Mouse (Mus musculus): ENCODE measurements around the gene Cobll1. TPM values are rescaled to one million over a fixed set of nuclear protein-coding genes. Genes with fewer than 3 reads are reported as not detected.

Cobll1 gene
- total RNA-seq, 4 experiments from 2014 or later = 62.1 to 74.3 (median 67.0) TPM

DNA sequence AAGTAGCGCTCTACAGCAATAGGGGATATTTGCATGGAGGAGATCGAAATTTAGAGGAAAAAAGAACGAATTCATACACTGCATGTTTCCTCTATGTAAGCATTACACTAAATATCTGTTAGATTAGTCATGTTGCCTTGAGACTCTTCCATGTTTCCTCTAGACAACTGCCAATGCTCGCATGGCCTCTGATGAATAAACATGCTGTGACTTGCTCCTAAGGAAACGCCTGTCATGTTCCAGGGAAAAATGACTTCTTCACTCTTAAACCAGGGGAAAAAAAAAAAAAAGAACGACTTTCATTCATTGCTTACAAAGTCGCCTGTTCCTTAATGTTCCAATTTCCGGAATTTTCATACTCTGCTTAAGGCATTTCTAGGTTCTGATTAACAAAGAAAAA is 2.1 kb downstream of the Cobll1 start:
- no peak for DNase-seq (ENCODE audit: low spot score)

DNA sequence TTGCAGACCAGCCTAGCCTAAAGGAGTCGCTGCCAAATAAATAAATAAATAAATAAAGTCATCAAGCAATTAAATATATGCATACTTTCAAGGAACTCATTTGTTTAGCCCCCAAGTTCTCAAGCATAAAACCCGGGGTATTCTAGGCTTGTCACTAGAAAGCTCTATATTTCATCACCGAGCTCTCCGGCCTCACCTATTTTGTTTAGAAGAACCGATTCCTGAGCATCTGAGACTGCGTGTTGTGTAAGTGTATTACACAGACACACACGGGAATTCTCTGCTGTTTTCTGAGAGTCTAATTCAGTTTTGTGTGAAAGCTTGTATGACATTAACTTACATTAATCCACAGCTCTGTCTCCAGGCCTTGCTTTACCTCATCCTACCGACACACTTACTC is 2.6 kb downstream of the Cobll1 start:
- no peak for DNase-seq (ENCODE audit: low spot score)

DNA sequence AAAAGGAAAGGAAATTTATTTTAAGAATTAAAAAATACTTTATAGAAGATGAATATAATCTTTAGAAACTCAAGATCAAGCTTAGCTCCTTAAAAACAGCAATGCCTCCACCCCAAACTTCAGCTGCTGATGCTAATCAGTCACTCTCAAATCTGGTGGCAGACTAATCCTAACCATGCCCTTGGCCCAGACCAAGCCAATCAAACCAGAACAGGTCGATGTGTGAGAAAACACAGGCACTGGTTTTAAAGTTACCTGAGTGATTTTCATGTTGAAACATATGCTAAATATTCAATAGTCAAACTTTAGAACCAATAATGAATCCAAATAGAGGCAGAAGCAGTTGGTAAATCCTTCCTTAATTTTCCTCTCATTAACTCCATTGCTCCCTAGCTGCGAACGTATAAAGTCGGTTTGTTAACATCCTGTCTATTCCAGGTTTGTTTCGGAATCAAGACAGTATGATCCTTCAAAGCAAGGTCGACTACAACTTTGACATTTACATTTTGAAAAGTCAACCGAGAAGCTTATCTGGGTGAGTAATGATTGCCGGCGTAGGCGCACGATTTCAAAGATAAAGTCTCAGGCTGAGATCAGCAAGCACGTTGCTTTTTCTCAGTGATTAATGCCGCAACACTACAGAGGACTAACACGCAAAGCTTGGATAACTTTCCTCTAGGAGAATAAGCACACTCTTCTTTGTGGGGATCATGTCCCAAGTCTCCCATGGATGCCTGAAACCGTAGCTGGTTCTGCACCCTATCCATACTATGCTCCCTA is 6.3 kb downstream of the Cobll1 start:
- DNase-seq (ENCODE audit: low spot score) = no peak

DNA sequence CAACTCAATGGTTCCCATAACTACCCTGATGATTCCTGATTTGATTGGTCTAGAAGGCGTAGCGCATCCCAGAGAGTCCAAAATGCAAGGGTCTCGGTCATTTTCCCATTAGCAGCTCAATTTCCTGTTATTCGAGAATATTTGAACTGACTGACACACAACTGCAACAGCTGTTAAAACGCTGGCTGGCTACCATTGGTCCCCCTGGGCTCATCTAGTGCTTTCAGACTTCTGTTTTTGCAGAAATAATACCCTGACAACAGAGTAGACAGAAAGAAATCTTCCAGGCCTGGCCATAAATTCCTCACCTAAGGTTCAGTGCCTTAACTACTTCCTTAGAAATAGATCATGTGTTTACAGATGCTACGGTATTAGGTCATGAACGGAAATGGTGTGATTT is 10.8 kb downstream of the Cobll1 start:
- DNase-seq (ENCODE audit: low spot score) = no peak

DNA sequence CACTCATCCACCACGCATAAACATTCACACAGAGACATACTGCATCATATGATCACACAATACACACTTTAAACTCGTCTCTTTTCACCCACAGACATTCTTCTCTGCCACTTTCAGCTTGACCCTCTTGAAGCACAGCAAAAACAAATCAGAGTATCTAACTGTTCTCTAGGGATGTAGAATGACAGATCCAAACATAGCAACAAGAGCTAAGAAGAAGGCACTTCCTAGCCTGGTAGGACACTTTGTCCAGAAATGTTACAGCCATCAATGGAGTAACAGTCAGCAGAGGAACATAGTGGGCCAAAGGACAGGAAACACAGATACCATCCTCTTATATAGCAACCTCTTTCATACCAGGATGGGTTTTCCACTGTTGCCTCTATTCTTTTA is 11.3 kb downstream of the Cobll1 start:
- no peak for DNase-seq (ENCODE audit: low spot score)

DNA sequence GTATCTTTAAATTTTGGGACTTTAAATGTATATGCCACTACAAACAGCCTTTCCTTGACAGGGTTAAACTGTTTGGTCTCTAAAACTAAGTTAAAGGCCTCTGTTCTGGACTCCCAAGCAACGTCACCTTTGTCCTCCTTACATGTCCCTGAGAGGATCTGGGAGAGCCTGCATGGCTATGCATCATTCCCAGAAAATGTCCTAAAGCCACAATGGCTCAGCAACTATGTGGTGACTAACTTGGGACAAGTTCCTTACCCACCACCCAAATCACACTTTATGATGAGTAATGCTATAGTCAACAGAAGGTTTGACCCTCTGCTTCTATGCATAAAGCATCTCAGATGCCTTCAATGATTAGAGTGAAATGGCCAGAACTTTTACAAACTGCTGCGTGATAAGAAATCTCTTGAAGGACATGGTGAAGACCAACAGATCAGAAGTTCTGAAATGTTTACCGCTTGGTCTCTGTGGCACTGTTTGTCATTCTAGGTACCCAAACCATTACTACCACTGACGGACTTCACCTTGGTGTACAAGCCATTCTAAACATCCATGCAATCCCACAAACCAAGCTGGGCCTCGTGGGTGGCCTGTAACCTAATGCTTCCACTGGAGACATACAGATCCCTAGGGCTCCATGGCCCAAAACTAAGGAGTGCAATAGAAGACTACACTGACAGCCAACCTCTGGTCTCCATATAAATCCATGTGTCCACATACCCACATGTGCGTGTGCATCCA is 11.9 kb downstream of the Cobll1 start:
- no peak for DNase-seq (ENCODE audit: low spot score)

DNA sequence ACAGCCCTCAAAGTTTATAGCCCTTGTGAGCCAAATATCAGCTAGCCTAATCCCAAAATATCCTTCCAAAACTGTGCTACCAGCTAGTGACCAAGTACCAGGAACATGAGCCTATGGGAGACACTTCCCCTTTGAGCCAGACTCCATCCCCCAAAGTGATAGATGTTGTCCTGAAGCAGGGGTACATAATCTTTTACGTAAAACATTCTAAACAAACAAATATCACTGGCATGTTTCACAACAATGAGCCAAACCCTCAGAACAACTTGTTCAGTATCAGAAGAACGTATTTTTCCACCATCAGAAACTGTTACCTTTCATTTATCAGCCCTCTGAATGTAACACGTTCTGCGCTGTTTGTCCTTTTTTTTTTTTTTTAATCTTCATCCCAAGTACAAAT is 12.7 kb downstream of the Cobll1 start:
- no peak for DNase-seq (ENCODE audit: low spot score)

DNA sequence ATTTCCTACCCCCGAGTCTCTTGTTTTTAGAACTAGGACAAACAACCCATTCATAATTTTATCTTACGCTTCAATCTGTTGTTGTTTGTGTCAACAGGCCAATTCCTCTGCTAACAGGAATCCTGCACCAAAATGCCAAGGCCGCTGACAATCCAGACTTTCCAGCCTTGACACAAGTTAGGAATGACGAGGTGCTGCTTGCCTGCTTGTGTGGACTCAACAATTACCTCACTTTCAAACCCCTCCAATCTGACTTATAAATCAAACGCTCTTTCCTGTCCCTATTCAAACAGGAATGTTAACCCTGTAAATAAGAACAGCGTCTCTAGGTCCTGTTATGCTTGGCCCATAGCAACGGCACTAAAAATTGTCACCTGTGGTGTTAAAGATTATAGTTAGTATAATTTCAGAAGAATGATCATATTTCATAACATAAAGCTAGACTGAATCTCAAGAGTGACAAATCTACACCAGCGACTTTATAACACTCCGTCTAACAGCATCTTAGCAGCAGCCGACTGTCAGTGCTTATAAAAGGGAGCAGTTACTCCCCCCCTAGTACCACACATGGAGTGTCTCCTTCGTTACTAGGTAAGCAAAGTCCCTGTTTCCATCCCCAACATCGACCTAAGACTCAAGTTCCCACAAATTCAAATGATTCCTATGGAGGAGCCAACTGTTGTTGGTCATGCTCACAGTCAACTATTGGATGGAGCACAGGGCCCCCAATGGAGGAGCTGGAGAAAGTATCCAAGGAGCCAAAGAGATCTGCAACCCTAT is 15.1 kb downstream of the Cobll1 start:
- no peak for DNase-seq (ENCODE audit: low spot score)

DNA sequence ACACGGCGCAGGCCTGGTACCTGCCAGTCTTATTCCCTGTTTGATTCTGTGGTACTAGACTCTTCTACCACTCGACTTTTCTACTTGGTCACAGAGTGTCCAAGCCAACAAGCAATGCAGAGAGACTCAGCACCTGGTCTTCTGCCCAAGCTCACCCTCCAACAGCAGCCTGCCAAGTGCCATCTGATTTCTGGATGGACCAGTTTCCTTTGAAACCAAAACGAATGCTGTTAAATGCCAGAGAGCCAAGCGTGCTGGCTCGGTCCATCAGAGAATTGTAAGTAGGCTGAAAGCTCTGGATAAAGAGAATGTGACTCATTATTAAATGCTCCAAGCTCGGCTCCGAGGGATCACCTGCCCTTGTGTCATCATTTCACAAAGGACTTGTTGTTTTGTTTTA is 16.2 kb downstream of the Cobll1 start:
- DNase-seq (ENCODE audit: low spot score) = peak; percentile 25

DNA sequence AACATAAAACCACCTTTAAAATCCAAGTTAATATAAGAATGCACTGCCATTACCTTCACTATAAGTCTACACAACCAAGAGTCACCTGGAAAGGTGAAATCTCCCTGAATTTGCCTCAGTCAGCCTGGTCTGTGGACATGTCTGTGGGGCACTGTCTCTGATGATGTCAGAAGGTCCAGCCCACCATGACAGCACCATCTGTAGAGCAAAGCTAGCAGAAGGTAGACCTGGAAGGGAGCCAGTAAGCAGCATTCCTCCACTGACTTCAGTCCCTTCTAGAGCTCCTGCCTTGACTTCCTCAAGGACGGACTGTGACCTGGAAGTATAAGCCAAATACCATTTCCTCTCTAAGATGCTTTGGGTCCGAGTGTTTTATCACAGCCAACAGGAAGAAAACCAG is 17.6 kb downstream of the Cobll1 start:
- DNase-seq (ENCODE audit: low spot score) = no peak

DNA sequence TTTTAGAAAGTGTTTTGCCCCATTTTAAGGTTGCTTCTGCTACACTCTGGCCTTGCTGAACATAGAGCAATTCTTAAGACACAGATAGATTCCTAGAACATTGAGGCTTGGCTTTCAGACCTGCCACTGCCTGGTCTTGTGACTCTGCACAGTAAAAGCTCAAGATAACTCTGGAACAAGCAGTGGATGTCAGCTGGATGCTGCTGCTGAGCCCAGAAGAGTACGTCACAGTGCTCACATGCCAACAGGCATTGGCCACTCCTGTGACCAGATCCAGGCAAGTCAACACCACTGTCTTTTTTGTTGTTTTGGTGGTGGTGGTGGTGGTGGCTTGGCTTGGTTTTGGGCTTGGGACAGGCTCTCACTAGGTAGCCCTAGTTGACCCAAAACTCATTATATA is 18.6 kb downstream of the Cobll1 start:
- peak; percentile 77 for DNase-seq (ENCODE audit: low spot score)

DNA sequence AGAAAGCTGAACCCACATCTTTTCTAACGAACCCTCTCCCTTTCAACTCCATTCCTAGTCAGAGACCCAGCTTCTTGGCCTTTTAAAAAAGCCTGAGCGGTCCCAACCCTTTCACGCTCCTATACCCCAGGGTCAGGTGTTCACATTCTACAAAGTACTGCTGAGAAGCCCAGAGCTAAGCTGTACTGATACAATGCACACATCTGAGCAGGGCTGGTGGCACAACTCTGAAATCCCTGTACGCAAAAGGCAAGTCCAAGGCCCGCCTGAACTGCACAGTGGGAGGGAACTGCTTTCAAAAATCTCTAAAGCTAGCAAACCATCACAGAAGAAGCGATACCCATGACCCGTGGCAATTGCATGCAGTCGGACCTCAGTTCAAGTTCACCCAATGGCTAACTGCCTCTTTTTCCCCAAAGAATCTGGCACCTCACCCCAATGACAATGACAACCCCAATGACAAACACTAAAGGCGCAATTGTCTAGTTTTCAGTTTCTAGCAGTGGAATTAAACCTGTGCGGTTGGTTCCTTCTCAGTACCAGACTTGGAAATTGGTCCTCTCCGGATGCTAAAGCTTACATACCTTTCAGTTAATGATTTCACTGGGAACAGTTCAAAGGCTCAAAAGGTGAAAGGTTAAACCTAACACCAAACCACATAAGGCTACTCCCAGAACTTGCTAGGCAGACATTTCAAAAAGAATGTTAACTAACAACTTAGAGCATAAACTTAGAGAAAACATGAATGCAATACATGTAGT is 19.6 kb downstream of the Cobll1 start:
- no peak for DNase-seq (ENCODE audit: low spot score)

DNA sequence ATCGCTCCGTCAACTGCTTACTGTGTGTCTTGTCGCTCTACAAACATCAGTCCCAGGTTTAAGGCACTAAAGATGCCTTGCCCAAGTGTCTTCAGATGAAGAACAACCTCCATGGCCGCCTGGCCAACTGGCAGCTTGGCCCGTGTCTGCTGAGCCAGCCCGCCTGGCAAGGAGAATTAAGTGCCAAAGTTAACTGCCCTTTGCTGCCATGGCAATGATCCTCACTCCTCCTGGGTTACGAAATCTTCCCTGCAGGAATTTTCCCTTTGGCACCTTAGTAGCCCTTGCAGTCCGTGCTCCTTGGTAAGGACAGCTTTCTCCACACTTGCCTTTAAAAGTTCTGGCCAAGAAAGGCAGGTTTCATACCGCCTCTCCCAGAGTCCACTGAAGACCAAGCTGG is 20.9 kb downstream of the Cobll1 start:
- DNase-seq (ENCODE audit: low spot score) = no peak

DNA sequence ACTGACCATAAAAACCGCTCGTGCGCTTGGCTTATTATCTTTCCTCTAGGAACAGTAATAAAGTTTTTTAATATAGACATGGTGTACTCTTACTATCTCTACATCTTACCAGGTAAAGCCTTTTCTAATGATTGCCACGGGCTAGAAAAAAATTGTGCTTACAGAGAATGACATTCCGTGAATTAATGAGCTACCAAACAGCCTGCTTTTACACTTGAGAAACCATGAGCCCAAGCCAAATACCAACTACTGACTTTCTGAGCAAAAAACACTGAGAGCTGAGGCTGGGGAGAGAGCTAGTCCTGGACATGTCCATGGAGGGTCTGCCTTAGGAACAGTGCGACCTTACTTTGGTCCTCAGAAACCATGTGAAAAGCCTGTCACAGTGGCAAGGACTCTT is 21.5 kb downstream of the Cobll1 start:
- DNase-seq (ENCODE audit: low spot score) = no peak

DNA sequence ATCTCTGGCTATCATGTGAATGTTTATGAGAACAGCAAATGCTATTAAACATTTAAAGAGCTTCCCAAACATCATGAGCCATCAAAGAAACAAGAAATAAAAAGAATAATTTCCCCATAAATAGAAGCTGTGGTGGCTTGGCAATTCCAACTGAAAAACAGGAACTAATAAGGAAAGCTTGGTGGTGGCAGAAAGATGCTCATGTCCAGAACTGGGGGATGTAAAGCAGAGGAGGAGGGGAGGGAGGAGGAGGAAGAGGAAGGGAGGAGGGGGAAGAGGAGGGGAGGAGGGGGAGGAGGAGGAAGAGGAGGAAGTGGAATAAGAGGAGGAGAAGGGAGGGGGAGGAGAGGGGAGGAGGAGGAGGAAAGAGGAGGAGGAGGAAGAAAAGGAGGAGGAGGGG is 23.0 kb downstream of the Cobll1 start:
- DNase-seq (ENCODE audit: low spot score) = no peak

DNA sequence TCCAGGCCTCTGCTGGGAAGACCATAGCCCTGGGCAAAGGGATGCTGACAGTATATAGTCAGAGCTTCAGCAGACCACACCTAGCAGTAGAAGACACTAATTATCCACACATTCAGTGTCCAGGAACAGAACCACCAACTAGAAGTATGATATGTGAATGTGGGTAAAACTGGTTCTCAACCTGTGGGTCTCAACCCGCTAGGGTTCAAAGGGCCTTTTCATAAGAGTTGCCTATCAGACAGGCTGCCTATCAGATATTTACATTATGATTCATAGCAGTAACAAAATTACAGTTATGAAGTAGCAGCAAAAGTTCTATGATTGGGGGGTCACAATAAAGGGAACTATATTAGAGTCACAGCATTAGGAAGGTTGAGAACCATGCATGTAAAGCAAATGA is 24.6 kb downstream of the Cobll1 start:
- no peak for DNase-seq (ENCODE audit: low spot score)

DNA sequence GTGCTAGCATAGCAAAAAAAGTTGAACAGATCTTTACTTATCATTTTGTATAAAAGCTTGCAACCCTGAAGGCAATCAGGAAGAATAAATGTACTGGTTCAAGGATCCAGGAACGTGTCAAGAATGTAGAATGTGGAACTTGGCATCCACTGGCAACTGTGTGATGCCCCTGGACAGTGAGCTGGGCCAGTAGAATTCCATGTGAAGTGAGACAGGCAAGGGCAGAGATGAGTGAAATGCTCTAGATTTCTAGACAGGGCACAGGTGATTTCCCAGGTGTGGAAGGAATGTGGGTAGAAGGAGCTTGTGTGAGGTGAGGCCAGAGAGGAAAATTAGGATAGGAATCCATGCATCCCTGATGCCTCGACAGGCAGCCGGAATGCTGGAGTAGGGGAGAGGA is 25.5 kb downstream of the Cobll1 start:
- no peak for DNase-seq (ENCODE audit: low spot score)

DNA sequence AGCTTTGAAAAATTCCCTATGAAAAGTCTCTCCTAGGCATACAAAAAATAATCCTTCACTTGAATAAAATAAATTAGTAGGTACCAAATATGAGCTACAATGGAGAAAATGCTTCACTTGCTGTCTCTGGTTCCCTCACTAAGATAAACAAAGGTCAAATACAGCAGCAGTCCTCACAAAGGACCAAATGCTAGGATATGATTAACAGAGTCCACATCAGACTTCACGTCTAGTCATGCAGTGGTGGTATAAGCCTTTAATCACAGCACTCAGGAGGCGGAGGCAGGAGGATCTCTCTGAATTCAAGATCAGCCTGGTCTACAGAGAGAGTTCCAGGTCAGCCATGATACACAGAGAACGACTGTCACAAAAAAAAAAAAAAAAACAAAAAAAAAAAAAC is 27.6 kb downstream of the Cobll1 start:
- no peak for DNase-seq (ENCODE audit: low spot score)

DNA sequence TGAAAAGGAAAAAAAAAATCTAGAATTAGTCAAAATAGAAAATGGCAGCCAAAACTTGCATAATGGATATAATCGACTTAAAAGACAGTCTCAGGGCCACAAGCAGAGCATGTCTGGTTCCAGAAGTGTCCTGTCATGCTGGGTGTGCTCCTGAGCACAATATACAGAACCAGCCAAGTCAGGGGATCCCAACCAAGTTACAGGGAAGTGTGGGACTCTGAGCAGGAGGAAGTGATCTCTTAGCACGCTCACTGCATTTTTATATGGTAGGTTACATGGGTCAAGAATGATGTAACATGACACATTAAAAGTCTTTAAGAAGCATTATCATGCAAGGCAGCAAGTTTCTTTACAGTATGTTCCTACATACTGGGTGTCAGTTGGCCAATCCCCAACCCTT is 31.5 kb downstream of the Cobll1 start:
- no peak for DNase-seq (ENCODE audit: low spot score)

DNA sequence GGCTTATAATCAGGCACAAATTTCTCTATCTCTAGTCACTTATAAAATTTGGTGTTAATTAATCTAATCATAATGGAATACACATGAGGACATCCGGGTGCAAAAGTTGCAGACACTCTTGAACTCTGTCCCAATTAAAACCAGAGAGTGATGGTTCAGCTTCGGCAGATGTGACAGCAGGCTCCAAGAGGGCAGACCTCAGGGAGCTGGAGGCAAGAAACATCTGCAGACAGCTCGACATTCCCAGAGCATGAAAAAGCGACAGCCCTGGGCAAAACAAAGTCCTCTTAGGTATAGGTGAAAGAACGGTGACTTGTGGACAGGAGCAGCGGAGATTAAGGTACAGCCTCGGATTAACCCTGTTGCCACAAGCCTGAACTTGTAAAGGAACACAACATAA is 35.5 kb downstream of the Cobll1 start:
- no peak for DNase-seq (ENCODE audit: low spot score)

DNA sequence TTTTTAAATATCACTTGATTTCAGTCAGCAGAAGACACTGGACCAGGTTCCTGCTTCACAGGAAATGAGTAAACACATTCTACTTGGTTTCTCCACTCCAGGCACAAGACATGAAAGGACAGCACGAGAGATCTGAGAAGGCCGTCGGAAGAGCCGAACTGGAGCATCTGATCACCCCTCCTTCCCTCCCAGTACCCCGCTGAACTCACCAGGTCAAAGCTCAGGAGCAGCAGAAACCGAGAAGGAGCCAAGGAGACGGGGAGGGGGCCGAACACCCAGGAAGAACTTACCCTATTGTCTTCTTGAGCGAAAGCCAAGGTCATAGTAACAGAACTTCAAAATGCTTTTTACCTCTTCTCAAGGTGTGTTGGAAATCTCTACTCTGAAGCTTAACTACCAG is 39.5 kb downstream of the Cobll1 start:
- no peak for DNase-seq (ENCODE audit: low spot score)

DNA sequence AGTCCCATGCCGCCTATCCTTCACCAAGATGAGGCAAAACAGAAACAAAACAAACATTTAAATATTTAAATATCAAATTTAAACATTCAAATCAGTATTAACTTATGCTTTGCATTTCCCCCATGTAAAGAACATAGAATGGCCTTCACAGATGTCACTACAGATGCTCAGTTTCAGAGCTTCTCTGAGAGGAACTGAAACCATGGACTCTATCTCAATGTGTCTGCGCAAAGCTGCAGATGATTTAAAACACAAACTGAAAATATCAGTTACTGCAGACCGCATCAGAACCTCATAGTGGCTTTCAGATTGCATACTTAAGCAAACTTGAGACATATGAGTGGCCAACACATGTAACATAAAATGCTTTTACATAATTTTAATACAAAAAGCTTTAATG is 40.6 kb downstream of the Cobll1 start:
- no peak for DNase-seq (ENCODE audit: low spot score)
